ENCODE assay signal across 9 mouse cellular contexts in genomic region chr13:108159963-108160362, GRCm38 (mm10). TPM values are rescaled to one million over a fixed set of nuclear protein-coding genes. Genes with fewer than 3 reads are reported as not detected.
DNase-seq lines count a peak whose midpoint lies in the region; ATAC-seq and TF ChIP-seq lines count a peak whose summit lies in the region.
"Had no signal": no experiment of that assay in that cellular context is flagged by ENCODE, and none has a peak within 500 bp of the region (broad histone marks: within the 10 kb centered on the region; RNA-seq: fewer than 3 reads in every experiment).

No protein-coding gene starts in this region.

- 56% methylated on average over 7 of the region's 7 CpGs for WGBS in heart, embryonic 15.5 days
- whole genome bisulfite sequencing in forebrain, embryonic 13.5 days: 69% methylated on average over 7 of the region's 7 CpGs
- WGBS in midbrain, embryonic 13.5 days: 68% methylated on average over 7 of the region's 7 CpGs

- TF ChIP-seq CTCF in G1E (IDR thresholded peaks at IDR 0.05; ENCODE audit: low read depth, low read length): no peak

- no peaks in the 10 kb centered on the region for H3K27me3 ChIP-seq in heart, embryonic 15.5 days
- no peaks in the 10 kb centered on the region for H3K27me3 ChIP-seq in G1E (ENCODE audit: insufficient read depth, low read length)
- no peaks in the 10 kb centered on the region for H3K27me3 ChIP-seq in forebrain, embryonic 13.5 days
- no peaks in the 10 kb centered on the region for H3K27me3 ChIP-seq in midbrain, embryonic 13.5 days

- no peak for ATAC-seq in heart, embryonic 15.5 days (replicated peaks; ENCODE audit: insufficient number of reproducible peaks, insufficient read depth, low FRiP score, low read depth)
- ATAC-seq in G1E (ENCODE audit: extremely low read depth, insufficient number of reproducible peaks, low FRiP score, poor library complexity, severe bottlenecking): no peak
- no peak for ATAC-seq in forebrain, embryonic 13.5 days
- no peak for ATAC-seq in midbrain, embryonic 13.5 days

- peak overlapping the region; percentile 91; the same call in 1 of the 2 replicates for H3K4me2 ChIP-seq in heart, embryonic 15.5 days
- H3K4me2 ChIP-seq in forebrain, embryonic 13.5 days: peak overlapping the region; percentile 89
- peak overlapping the region; percentile 84 for H3K4me2 ChIP-seq in midbrain, embryonic 13.5 days (replicated peaks)

- intact Hi-C loops in gastrocnemius, postnatal 36 days (cut with DNase I): loop anchor here (5.0 kb wide), 1 partner anchor 268 kb away; no protein-coding TSS in a partner anchor

- H3K36me3 ChIP-seq in heart, embryonic 15.5 days: 0 out of 2 replicates have a peak, but pooled peaks cover 7% of the 10 kb centered on the region
- H3K36me3 ChIP-seq in G1E (replicated peaks): peaks cover 36% of the 10 kb centered on the region
- H3K36me3 ChIP-seq in forebrain, embryonic 13.5 days (ENCODE audit: poor library complexity, severe bottlenecking): peaks cover 16% of the 10 kb centered on the region
- peaks cover 13% of the 10 kb centered on the region; the same call in 1 of the 2 replicates for H3K36me3 ChIP-seq in midbrain, embryonic 13.5 days

- H3K9me3 ChIP-seq in heart, embryonic 15.5 days (replicated peaks): no peaks in the 10 kb centered on the region
- no peaks in the 10 kb centered on the region for H3K9me3 ChIP-seq in G1E (replicated peaks)
- no peaks in the 10 kb centered on the region for H3K9me3 ChIP-seq in forebrain, embryonic 13.5 days (replicated peaks)
- no peaks in the 10 kb centered on the region for H3K9me3 ChIP-seq in midbrain, embryonic 13.5 days

- H3K9ac ChIP-seq in heart, embryonic 15.5 days: no peak overlapping the region
- no peak overlapping the region for H3K9ac ChIP-seq in forebrain, embryonic 13.5 days
- H3K9ac ChIP-seq in midbrain, embryonic 13.5 days (replicated peaks): no peak overlapping the region

- no peak overlapping the region for H3K27ac ChIP-seq in heart, embryonic 15.5 days
- no peak overlapping the region for H3K27ac ChIP-seq in forebrain, embryonic 13.5 days
- no peak overlapping the region for H3K27ac ChIP-seq in midbrain, embryonic 13.5 days
- H3K27ac ChIP-seq: macrophage had no signal

- no peak for DNase-seq in heart, adult 9 months (ENCODE audit: low spot score in 2 of 2)
- no peak for DNase-seq in G1E (ENCODE audit: low spot score)
- DNase-seq in cerebellum, adult 9-11 months: no peak
- DNase-seq in gastrocnemius, postnatal 36 days: no peak
- DNase-seq in spleen, adult 12 weeks (ENCODE audit: low spot score): no peak

- peaks cover 9% of the 10 kb centered on the region for H3K4me1 ChIP-seq in heart, embryonic 15.5 days (replicated peaks)
- H3K4me1 ChIP-seq in G1E (ENCODE audit: insufficient read depth, low read depth, low read length): peaks cover 11% of the 10 kb centered on the region
- H3K4me1 ChIP-seq in forebrain, embryonic 13.5 days: peaks cover 16% of the 10 kb centered on the region
- peaks cover 15% of the 10 kb centered on the region for H3K4me1 ChIP-seq in midbrain, embryonic 13.5 days (replicated peaks)

- no peak overlapping the region for H3K4me3 ChIP-seq in heart, embryonic 15.5 days
- peak overlapping the region; percentile 46; the same call in 1 of the 2 replicates for H3K4me3 ChIP-seq in G1E (ENCODE audit: low read depth, low read length)
- peak overlapping the region; percentile 88; the same call in 1 of the 2 replicates for H3K4me3 ChIP-seq in forebrain, embryonic 13.5 days
- peak overlapping the region; percentile 91; the same call in 1 of the 2 replicates for H3K4me3 ChIP-seq in midbrain, embryonic 13.5 days (replicated peaks)

RNA-seq across cellular contexts. Expression of gene Ercc8, which starts 1.4 kb away (rescaled TPM):
- 9.3 and 12.3 TPM in 2 replicates for polyA plus RNA-seq in heart, embryonic 15.5 days (2015; fragmentation: Nextera tagmentation; extraction: Ambion mirVana)
- total RNA-seq in G1E (2014; fragmentation: Nextera tagmentation) (10.1 and 12.0 TPM in 2 replicates), G1E (2017) (11.7 and 13.8 TPM in 2 replicates)
- polyA plus RNA-seq in G1E (2012): 2.5 and 4.1 TPM in 2 replicates
- polyA plus RNA-seq in forebrain, embryonic 13.5 days (2015; fragmentation: Nextera tagmentation; extraction: Ambion mirVana): 25.6 and 27.8 TPM in 2 replicates
- 29.1 and 30.0 TPM in 2 replicates for polyA plus RNA-seq in midbrain, embryonic 13.5 days (2015; fragmentation: Nextera tagmentation; extraction: Ambion mirVana)
- total RNA-seq in gastrocnemius, postnatal 36 days (2021): 1 to 10 TPM; 3.8 to 5.1 TPM

RNA-seq across cellular contexts. Expression of gene Ndufaf2, which starts 1.5 kb away (rescaled TPM):
- polyA plus RNA-seq in heart, embryonic 15.5 days (2015; fragmentation: Nextera tagmentation; extraction: Ambion mirVana): 51.7 and 58.8 TPM in 2 replicates
- 13.7 and 21.1 TPM in 2 replicates for total RNA-seq in G1E (2014; fragmentation: Nextera tagmentation)
- 23.2 and 23.6 TPM in 2 replicates for total RNA-seq in G1E (2017)
- 51.4 and 55.8 TPM in 2 replicates for polyA plus RNA-seq in G1E (2012)
- polyA plus RNA-seq in forebrain, embryonic 13.5 days (2015; fragmentation: Nextera tagmentation; extraction: Ambion mirVana): 85.9 and 88.7 TPM in 2 replicates
- 75.4 and 81.5 TPM in 2 replicates for polyA plus RNA-seq in midbrain, embryonic 13.5 days (2015; fragmentation: Nextera tagmentation; extraction: Ambion mirVana)
- 10 to 100 TPM; 13.3 to 17.3 TPM for total RNA-seq in gastrocnemius, postnatal 36 days (2021)

RNA-seq across cellular contexts. Expression of gene Elovl7, which starts 54.2 kb away (rescaled TPM):
- 2.8 and 3.7 TPM in 2 replicates for polyA plus RNA-seq in heart, embryonic 15.5 days (2015; fragmentation: Nextera tagmentation; extraction: Ambion mirVana)
- total RNA-seq in G1E (2014; fragmentation: Nextera tagmentation): 0.23 TPM in 1 of 2 replicates, not detected in the other
- total RNA-seq in G1E (2017): 0.33 and 0.35 TPM in 2 replicates
- polyA plus RNA-seq in G1E (2012): not detected in 2 replicates
- 0.86 and 1.3 TPM in 2 replicates for polyA plus RNA-seq in forebrain, embryonic 13.5 days (2015; fragmentation: Nextera tagmentation; extraction: Ambion mirVana)
- 0.74 and 0.99 TPM in 2 replicates for polyA plus RNA-seq in midbrain, embryonic 13.5 days (2015; fragmentation: Nextera tagmentation; extraction: Ambion mirVana)
- total RNA-seq in gastrocnemius, postnatal 36 days (2021): under 1 TPM; 0.15 to 0.20 TPM
